Mouse (Mus musculus) small intestine, adult 2 months (tissue): Measurements from ENCODE around the gene Prrc2b. TPM values are rescaled to one million over a fixed set of nuclear protein-coding genes. Genes with fewer than 3 reads are reported as not detected.

Experiments
- H3K27ac ChIP-seq: fragments of 200-500 bp; 2 replicates; pipeline ENCODE4 v1.5.1; 2012; ENCODE audit warnings: low read depth, low read length, control low read depth, inconsistent platforms; ENCODE audit not compliant: insufficient read depth
- H3K27me3 ChIP-seq: fragments of 200-500 bp; 2 replicates; pipeline ENCODE4 v1.6.1; 2012; ENCODE audit warnings: mild to moderate bottlenecking, moderate library complexity, low read length, inconsistent platforms; ENCODE audit not compliant: control insufficient read depth, insufficient read depth
- H3K36me3 ChIP-seq: fragments of 200-500 bp; 2 replicates; pipeline ENCODE4 v1.6.1; 2012; ENCODE audit warnings: mild to moderate bottlenecking, low read length, control low read depth, inconsistent platforms; ENCODE audit not compliant: control insufficient read depth, insufficient read depth
- H3K4me1 ChIP-seq: fragments of 200-500 bp; 2 replicates; pipeline ENCODE4 v1.6.1; 2012; ENCODE audit warnings: low read length, inconsistent platforms, mixed read lengths; ENCODE audit not compliant: control insufficient read depth, insufficient read depth, insufficient read length
- H3K4me3 ChIP-seq: fragments of 200-500 bp; 2 replicates; pipeline ENCODE4 v1.5.1; 2012; ENCODE audit warnings: low read depth, mild to moderate bottlenecking, control low read depth, inconsistent platforms, low read length, moderate library complexity
- CTCF ChIP-seq: fragments of 200-500 bp; IDR thresholded peaks from 2 replicates; pipeline ENCODE4 v1.5.1; 2012; ENCODE audit warnings: low read depth, mild to moderate bottlenecking, control low read depth, inconsistent platforms, low read length, moderate library complexity, mixed read lengths; ENCODE audit not compliant: insufficient replicate concordance, insufficient read length; ENCODE audit errors: extremely low read depth
- POLR2A ChIP-seq: fragments of 200-500 bp; IDR thresholded peaks from 2 replicates; pipeline ENCODE4 v1.6.1; 2012; ENCODE audit warnings: low read depth, mild to moderate bottlenecking, control low read depth, inconsistent platforms, low read length, moderate library complexity
- WGBS: fragments of 180-500 bp; shearing (Covaris S2); methylation state at CpG from one replicate; pipeline ENCODE4 v1.1.7; 2018; 5-methylcytosine and 5-hydroxymethylcytosine counted together
- polyA plus RNA-seq: library from polyadenylated mRNA; depleted of rRNA; stranded (reverse); fragments of >200 nt; gene quantifications from 2 replicates; pipeline ENCODE4 v1.2.3, GENCODE M21; 2012; rRNA removed

Prrc2b gene
- polyA plus RNA-seq, 1 experiment: 23.4 TPM

- under 1% methylated on average over 59 of the region's 59 CpGs for WGBS
- no peaks in the 10 kb centered on the region for H3K27me3 ChIP-seq
- peak within 1 kb of the TSS; percentile 50 for H3K27ac ChIP-seq
- peaks cover 5% of the 10 kb centered on the region for H3K4me1 ChIP-seq
- H3K36me3 ChIP-seq: peaks cover 25% of the 10 kb centered on the region
- TF ChIP-seq POLR2A: peak; percentile 73; the same call in 1 of the 2 replicates
- TF ChIP-seq CTCF: no peak
- H3K4me3 ChIP-seq: peak within 1 kb of the TSS; percentile 74
Observed at GRCm38 (mm10) chr2:32259657-32260417, 109.0 kb downstream of the Prrc2b start, which contains the start of gene Uck1. Gene Uck1 (minus strand): TSS chr2:32260159.

GRCm38 (mm10) chr2:32260635-32261034 is 109.8 kb downstream of the Prrc2b start:
- Histone ChIP-seq H3K27me3 (no peaks in the 10 kb centered on the region), H3K4me3 (no peak overlapping the region), H3K4me1 (peaks cover 5% of the 10 kb centered on the region), H3K36me3 (peaks cover 25% of the 10 kb centered on the region), H3K27ac (no peak overlapping the region)
- WGBS: 33% methylated on average over 4 of the region's 4 CpGs
- TF ChIP-seq POLR2A (no peak), CTCF (peak; percentile 6; the same call in 1 of the 2 replicates)

- peaks cover 34% of the 10 kb centered on the region for H3K36me3 ChIP-seq
- H3K27ac ChIP-seq: no peak overlapping the region
- no peaks in the 10 kb centered on the region for H3K4me1 ChIP-seq
- WGBS: 49% methylated on average over 3 of the region's 3 CpGs
- TF ChIP-seq CTCF (no peak), POLR2A (no peak)
- H3K27me3 ChIP-seq: no peaks in the 10 kb centered on the region
- no peak overlapping the region for H3K4me3 ChIP-seq
Observed at GRCm38 (mm10) chr2:32275823-32276222, 124.9 kb downstream of the Prrc2b start.

GRCm38 (mm10) chr2:32282289-32282688 is 131.4 kb downstream of the Prrc2b start:
- Histone ChIP-seq H3K27ac (no peak overlapping the region), H3K4me1 (peaks cover 2% of the 10 kb centered on the region), H3K27me3 (no peaks in the 10 kb centered on the region), H3K36me3 (peaks cover 39% of the 10 kb centered on the region), H3K4me3 (no peak overlapping the region)
- 85% methylated on average over 2 of the region's 2 CpGs for WGBS
- TF ChIP-seq POLR2A (no peak), CTCF (no peak)

GRCm38 (mm10) chr2:32282727-32283126 is 131.8 kb downstream of the Prrc2b start:
- Histone ChIP-seq H3K36me3 (peaks cover 35% of the 10 kb centered on the region), H3K27me3 (no peaks in the 10 kb centered on the region), H3K4me1 (peaks cover 2% of the 10 kb centered on the region), H3K27ac (no peak overlapping the region), H3K4me3 (no peak overlapping the region)
- WGBS: 80% methylated on average over 1 of the region's 1 CpGs
- TF ChIP-seq CTCF (peak; percentile 72; the same call in 1 of the 2 replicates), POLR2A (no peak)

- H3K36me3 ChIP-seq: peaks cover 23% of the 10 kb centered on the region
- TF ChIP-seq CTCF (no peak), POLR2A (no peak)
- no peaks in the 10 kb centered on the region for H3K27me3 ChIP-seq
- H3K4me1 ChIP-seq: peaks cover 2% of the 10 kb centered on the region
- H3K27ac ChIP-seq: no peak overlapping the region
- H3K4me3 ChIP-seq: no peak overlapping the region
- 81% methylated on average over 3 of the region's 3 CpGs for WGBS
Observed at GRCm38 (mm10) chr2:32283986-32284385, 133.1 kb downstream of the Prrc2b start.

Other genes starting within 250 kb of the Prrc2b start
- 0.47 and 0.80 TPM in 2 replicates for gene Aif1l, start 200.9 kb upstream of the Prrc2b start, polyA plus RNA-seq
- gene Nup214, start 176.6 kb upstream of the Prrc2b start, polyA plus RNA-seq: 11.4 and 21.8 TPM in 2 replicates
- gene Fam78a, start 66.2 kb upstream of the Prrc2b start, polyA plus RNA-seq: 8.2 and 25.3 TPM in 2 replicates
- 2.2 and 3.5 TPM in 2 replicates for gene Plpp7, start 55.6 kb upstream of the Prrc2b start, polyA plus RNA-seq
- gene Pomt1, start 85.5 kb downstream of the Prrc2b start, polyA plus RNA-seq: 11.0 and 18.4 TPM in 2 replicates
- 39.0 and 64.9 TPM in 2 replicates for gene Uck1, start 109.1 kb downstream of the Prrc2b start, polyA plus RNA-seq
- gene Golga2, start 136.3 kb downstream of the Prrc2b start, polyA plus RNA-seq: 21.7 and 37.4 TPM in 2 replicates
- gene Swi5, start 137.0 kb downstream of the Prrc2b start, polyA plus RNA-seq: 44.8 and 65.3 TPM in 2 replicates
- gene Ciz1, start 201.2 kb downstream of the Prrc2b start, polyA plus RNA-seq: 121 and 275 TPM in 2 replicates
- 248 and 480 TPM in 2 replicates for gene Dnm1, start 202.3 kb downstream of the Prrc2b start, polyA plus RNA-seq
- gene 1110008P14Rik, start 230.9 kb downstream of the Prrc2b start, polyA plus RNA-seq: 117 and 134 TPM in 2 replicates
- gene Lcn2, start 237.2 kb downstream of the Prrc2b start, polyA plus RNA-seq: 5.5 and 5.8 TPM in 2 replicates
- 22.3 and 32.6 TPM in 2 replicates for gene Ptges2, start 244.8 kb downstream of the Prrc2b start, polyA plus RNA-seq